Mouse (Mus musculus) neural tube, embryonic 14.5 days (tissue): ENCODE data around the gene Aox2. TPM values are rescaled to one million over a fixed set of nuclear protein-coding genes. Genes with fewer than 3 reads are reported as not detected.

Source experiments
- ATAC-seq: fragments of 200-750 bp; cut with Nextera tagmentation; 2 replicates; pipeline ENCODE4 v1.8.0; 2017; ENCODE audit warnings: low read depth, mild to moderate bottlenecking, moderate TSS enrichment, moderate library complexity
- H3K27ac ChIP-seq: fragments of 300-500 bp; sonication (generic); 2 replicates; pipeline ENCODE4 v1.5.1; 2014; ENCODE audit warnings: low read depth, mild to moderate bottlenecking, control low read depth, low read length, moderate library complexity, mixed read lengths
- H3K27me3 ChIP-seq: fragments of 300-500 bp; sonication (generic); 2 replicates; pipeline ENCODE4 v1.6.1; 2014; ENCODE audit warnings: low read length; ENCODE audit not compliant: control insufficient read depth, insufficient read depth
- H3K36me3 ChIP-seq: fragments of 300-500 bp; sonication (generic); 2 replicates; pipeline ENCODE4 v1.6.1; 2014; ENCODE audit warnings: low read length, mixed read lengths; ENCODE audit not compliant: control insufficient read depth, insufficient read depth
- H3K4me1 ChIP-seq: fragments of 300-500 bp; sonication (generic); 2 replicates; pipeline ENCODE4 v1.6.1; 2014; ENCODE audit warnings: low read length; ENCODE audit not compliant: control insufficient read depth, insufficient read depth
- H3K4me2 ChIP-seq: fragments of 300-500 bp; sonication (generic); 2 replicates; pipeline ENCODE4 v1.6.1; 2014; ENCODE audit warnings: mild to moderate bottlenecking, low read depth, low read length, control low read depth
- H3K4me3 ChIP-seq: fragments of 300-500 bp; sonication (generic); 2 replicates; pipeline ENCODE4 v1.5.1; 2014; ENCODE audit warnings: low read depth, low read length, control low read depth, mixed read lengths
- H3K9ac ChIP-seq: fragments of 300-500 bp; sonication (generic); replicated peaks from 2 replicates; pipeline ENCODE4 v1.6.1; 2014; ENCODE audit warnings: low read depth, mild to moderate bottlenecking, control low read depth, low read length, mixed read lengths
- H3K9me3 ChIP-seq: fragments of 300-500 bp; sonication (generic); 2 replicates; pipeline ENCODE4 v1.6.1; 2016; ENCODE audit warnings: low read length; ENCODE audit not compliant: control insufficient read depth
- WGBS: fragments of 180-500 bp; shearing (Covaris S2); extraction: QIAGEN DNeasy Blood & Tissue Kit; methylation state at CpG from one replicate; pipeline ENCODE4 v1.1.7; 2014; 5-methylcytosine and 5-hydroxymethylcytosine counted together
- polyA plus RNA-seq: library from polyadenylated mRNA; unstranded; fragments of >200 nt; fragmentation: Nextera tagmentation; extraction: Ambion mirVana; gene quantifications from 2 replicates; pipeline ENCODE4 v1.2.1, GENCODE M21; 2014

The Aox2 gene
- polyA plus RNA-seq, 1 experiment from 2014 or later = not detected

GRCm38 (mm10) chr1:58280381-58280780 is 2.3 kb downstream of the Aox2 start:
- Histone ChIP-seq H3K9ac (no peak overlapping the region), H3K27ac (no peak overlapping the region), H3K4me2 (no peak overlapping the region), H3K27me3 (no peaks in the 10 kb centered on the region), H3K9me3 (no peaks in the 10 kb centered on the region), H3K4me3 (no peak overlapping the region), H3K36me3 (no peaks in the 10 kb centered on the region), H3K4me1 (no peaks in the 10 kb centered on the region)
- WGBS = 85% methylated on average over 4 of the region's 4 CpGs
- ATAC-seq = no peak

GRCm38 (mm10) chr1:58280939-58281624 is 3.0 kb downstream of the Aox2 start:
- Histone ChIP-seq H3K36me3 (no peaks in the 10 kb centered on the region), H3K9me3 (no peaks in the 10 kb centered on the region), H3K4me1 (no peaks in the 10 kb centered on the region), H3K4me2 (no peak overlapping the region), H3K27ac (no peak overlapping the region), H3K9ac (no peak overlapping the region), H3K27me3 (no peaks in the 10 kb centered on the region), H3K4me3 (no peak overlapping the region)
- 87% methylated on average over 13 of the region's 13 CpGs for WGBS
- no peak for ATAC-seq

GRCm38 (mm10) chr1:58281625-58281988 is 3.5 kb downstream of the Aox2 start:
- Histone ChIP-seq H3K9ac (no peak overlapping the region), H3K27ac (no peak overlapping the region), H3K36me3 (no peaks in the 10 kb centered on the region), H3K4me1 (no peaks in the 10 kb centered on the region), H3K4me3 (no peak overlapping the region), H3K4me2 (no peak overlapping the region), H3K27me3 (no peaks in the 10 kb centered on the region), H3K9me3 (no peaks in the 10 kb centered on the region)
- ATAC-seq = no peak
- WGBS = 71% methylated on average over 4 of the region's 4 CpGs

GRCm38 (mm10) chr1:58284505-58284904 is 6.4 kb downstream of the Aox2 start:
- 55% methylated on average over 7 of the region's 7 CpGs for WGBS
- H3K4me1 ChIP-seq = no peaks in the 10 kb centered on the region
- no peak for ATAC-seq
- no peaks in the 10 kb centered on the region for H3K36me3 ChIP-seq
- H3K27ac ChIP-seq = no peak overlapping the region
- H3K9me3 ChIP-seq = no peaks in the 10 kb centered on the region
- H3K9ac ChIP-seq = no peak overlapping the region
- no peak overlapping the region for H3K4me2 ChIP-seq
- H3K27me3 ChIP-seq = no peaks in the 10 kb centered on the region
- no peak overlapping the region for H3K4me3 ChIP-seq

GRCm38 (mm10) chr1:58288091-58288490 is 10.0 kb downstream of the Aox2 start:
- no peaks in the 10 kb centered on the region for H3K4me1 ChIP-seq

GRCm38 (mm10) chr1:58289863-58290469 is 11.8 kb downstream of the Aox2 start:
- Histone ChIP-seq H3K36me3 (no peaks in the 10 kb centered on the region), H3K4me2 (no peak overlapping the region), H3K27ac (no peak overlapping the region), H3K9me3 (no peaks in the 10 kb centered on the region), H3K27me3 (no peaks in the 10 kb centered on the region), H3K4me1 (no peaks in the 10 kb centered on the region), H3K9ac (no peak overlapping the region), H3K4me3 (no peak overlapping the region)
- WGBS = 41% methylated on average over 16 of the region's 16 CpGs
- ATAC-seq = no peak

More at GRCm38 (mm10) chr1:58288091-58288490, 10.0 kb downstream of the Aox2 start:
- Histone ChIP-seq H3K27me3 (no peaks in the 10 kb centered on the region), H3K4me2 (no peak overlapping the region), H3K9me3 (no peaks in the 10 kb centered on the region), H3K9ac (no peak overlapping the region), H3K27ac (no peak overlapping the region), H3K4me3 (no peak overlapping the region), H3K36me3 (no peaks in the 10 kb centered on the region)
- ATAC-seq = no peak
- WGBS = 82% methylated on average over 3 of the region's 3 CpGs

- no peaks in the 10 kb centered on the region for H3K27me3 ChIP-seq
- ATAC-seq = no peak
These were observed 13.5 kb downstream of the Aox2 start for GRCm38 (mm10) chr1:58291394-58292300.

GRCm38 (mm10) chr1:58294730-58295129 is 16.6 kb downstream of the Aox2 start:
- Histone ChIP-seq H3K9ac (no peak overlapping the region), H3K4me3 (no peak overlapping the region), H3K27me3 (no peaks in the 10 kb centered on the region), H3K9me3 (no peaks in the 10 kb centered on the region), H3K4me2 (no peak overlapping the region), H3K27ac (no peak overlapping the region), H3K36me3 (no peaks in the 10 kb centered on the region), H3K4me1 (no peaks in the 10 kb centered on the region)
- no peak for ATAC-seq
- WGBS = 86% methylated on average over 5 of the region's 5 CpGs

More at GRCm38 (mm10) chr1:58291394-58292300, 13.5 kb downstream of the Aox2 start:
- no peak overlapping the region for H3K4me2 ChIP-seq
- H3K27ac ChIP-seq = no peak overlapping the region
- H3K9ac ChIP-seq = no peak overlapping the region
- WGBS = 71% methylated on average over 13 of the region's 13 CpGs
- H3K36me3 ChIP-seq = no peaks in the 10 kb centered on the region
- no peaks in the 10 kb centered on the region for H3K9me3 ChIP-seq
- no peak overlapping the region for H3K4me3 ChIP-seq
- H3K4me1 ChIP-seq = no peaks in the 10 kb centered on the region

- Histone ChIP-seq H3K4me1 (no peaks in the 10 kb centered on the region), H3K36me3 (no peaks in the 10 kb centered on the region), H3K4me3 (no peak overlapping the region), H3K9ac (no peak overlapping the region), H3K4me2 (no peak overlapping the region), H3K9me3 (no peaks in the 10 kb centered on the region), H3K27me3 (no peaks in the 10 kb centered on the region), H3K27ac (no peak overlapping the region)
- WGBS = 3% methylated on average over 7 of the region's 7 CpGs
- ATAC-seq = peak; percentile 89; the same call in 1 of the 2 replicates
These were observed 18.2 kb downstream of the Aox2 start for GRCm38 (mm10) chr1:58296278-58296677.
